8 mouse cellular contexts compared by ENCODE assay signal in the genomic region with DNA sequence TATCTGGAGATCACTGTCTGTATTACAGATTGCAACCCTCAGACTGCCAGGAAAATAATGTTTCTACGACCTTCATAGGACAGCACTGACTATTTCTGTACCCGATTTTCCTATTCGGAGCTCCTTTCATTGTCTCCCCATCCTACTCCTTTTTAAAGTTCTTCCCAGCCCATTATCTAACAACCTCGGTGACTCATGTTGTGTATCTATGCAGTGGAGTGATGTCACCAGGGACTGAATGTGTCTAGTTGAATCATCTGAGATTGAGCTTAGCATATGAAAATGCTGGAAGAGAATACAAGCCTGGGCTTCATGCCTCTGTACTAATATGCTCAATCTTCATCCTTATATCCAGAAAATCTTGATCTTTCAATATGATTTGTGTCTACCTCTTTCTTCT.
"Had no signal": no experiment of that assay in that cellular context is flagged by ENCODE, and none has a peak within 500 bp of the region (broad histone marks: within the 10 kb centered on the region; RNA-seq: fewer than 3 reads in every experiment).

No protein-coding gene starts in this region.

- DNase-seq: kidney, adult 9 months; kidney, postnatal 4 days; lung, adult 2 months; lung, postnatal 36 days; right cerebral cortex, postnatal 4 days; spleen, adult 18-20 months; thymus, adult 2 months; thymus, postnatal 25 days had no signal
